Mouse (Mus musculus) embryonic fibroblast, embryonic 13.5 days (primary cell): ENCODE measurements around the gene Atxn2l.

Experiments
- CTCF ChIP-seq: IDR thresholded peaks from 2 replicates; pipeline ENCODE4 v1.5.1; 2011; ENCODE audit warnings: mild to moderate bottlenecking, control low read depth, low read length, moderate library complexity, borderline replicate concordance; ENCODE audit not compliant: insufficient read depth
- POLR2A ChIP-seq: IDR thresholded peaks from 2 replicates; pipeline ENCODE4 v1.6.1; 2011; ENCODE audit warnings: low read depth, mild to moderate bottlenecking, control low read depth, low read length, moderate library complexity

DNA sequence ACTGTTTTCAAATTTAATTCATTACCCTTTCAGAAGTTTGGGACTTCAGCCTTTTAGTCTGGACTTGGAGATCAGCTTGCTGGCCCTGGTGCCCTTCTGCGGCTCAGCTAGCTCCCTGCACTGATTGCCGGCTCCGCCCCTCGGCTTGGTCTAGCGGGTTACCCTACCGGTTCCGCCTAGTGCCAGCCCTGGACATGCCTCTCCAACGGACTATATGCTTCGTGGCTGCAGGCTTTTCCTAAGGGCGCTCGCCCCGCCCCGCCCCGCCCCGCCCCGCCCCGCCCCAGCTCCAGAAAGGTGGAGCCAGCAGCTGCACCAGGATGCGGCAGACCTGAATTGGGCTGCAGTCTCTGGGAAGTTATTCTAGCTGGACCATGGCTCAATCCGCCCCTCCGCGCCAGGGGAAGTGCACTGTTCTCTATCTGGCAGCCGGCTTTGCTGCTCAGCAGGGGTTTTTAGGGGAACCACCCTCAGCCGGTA lies 20.8 kb downstream of the Atxn2l start:
- no peak for TF ChIP-seq CTCF
- peak; percentile 83 for TF ChIP-seq POLR2A
